Mouse (Mus musculus): ENCODE data around the gene Pdgfra.
A peak's percentile ranks its signal among the peaks of the same experiment; 100 is the strongest.

The Pdgfra gene

GRCm38 (mm10) chr5:75155741-75156553, 3.9 kb downstream of the Pdgfra start:
- DNase-seq (ENCODE audit: low spot score): peak; percentile 75

GRCm38 (mm10) chr5:75156554-75157036, 4.5 kb downstream of the Pdgfra start:
- DNase-seq (ENCODE audit: low spot score): peak; percentile 11

GRCm38 (mm10) chr5:75157038-75157437, 4.9 kb downstream of the Pdgfra start:
- peak; percentile 56 for DNase-seq (ENCODE audit: low spot score)

- no peak for DNase-seq (ENCODE audit: low spot score)
Observed at GRCm38 (mm10) chr5:75160530-75161170, 8.6 kb downstream of the Pdgfra start.

GRCm38 (mm10) chr5:75161586-75161985, 9.5 kb downstream of the Pdgfra start:
- DNase-seq (ENCODE audit: low spot score): no peak

- no peak for DNase-seq (ENCODE audit: low spot score)
Observed at GRCm38 (mm10) chr5:75163289-75163951, 11.3 kb downstream of the Pdgfra start.

- no peak for DNase-seq (ENCODE audit: low spot score)
Observed at GRCm38 (mm10) chr5:75164688-75165087, 12.6 kb downstream of the Pdgfra start.

- DNase-seq (ENCODE audit: low spot score): no peak
Observed at GRCm38 (mm10) chr5:75169837-75170236, 17.7 kb downstream of the Pdgfra start.

GRCm38 (mm10) chr5:75171859-75172258, 19.8 kb downstream of the Pdgfra start:
- DNase-seq (ENCODE audit: low spot score): no peak

GRCm38 (mm10) chr5:75179249-75179648, 27.2 kb downstream of the Pdgfra start:
- DNase-seq (ENCODE audit: low spot score): no peak

GRCm38 (mm10) chr5:75179726-75180290, 27.7 kb downstream of the Pdgfra start:
- no peak for DNase-seq (ENCODE audit: low spot score)

- no peak for DNase-seq (ENCODE audit: low spot score)
Observed at GRCm38 (mm10) chr5:75183653-75184052, 31.6 kb downstream of the Pdgfra start.

GRCm38 (mm10) chr5:75184112-75184511, 32.0 kb downstream of the Pdgfra start:
- no peak for DNase-seq (ENCODE audit: low spot score)

GRCm38 (mm10) chr5:75184693-75185235, 32.7 kb downstream of the Pdgfra start:
- DNase-seq (ENCODE audit: low spot score): no peak

GRCm38 (mm10) chr5:75185584-75185983, 33.5 kb downstream of the Pdgfra start:
- no peak for DNase-seq (ENCODE audit: low spot score)

GRCm38 (mm10) chr5:75189319-75189987, 37.4 kb downstream of the Pdgfra start:
- DNase-seq (ENCODE audit: low spot score): no peak

- DNase-seq (ENCODE audit: low spot score): no peak
Observed at GRCm38 (mm10) chr5:75193107-75193506, 41.0 kb downstream of the Pdgfra start.

GRCm38 (mm10) chr5:75198413-75198812, 46.3 kb downstream of the Pdgfra start:
- DNase-seq (ENCODE audit: low spot score): no peak

GRCm38 (mm10) chr5:75199698-75200365, 47.7 kb downstream of the Pdgfra start:
- DNase-seq (ENCODE audit: low spot score): no peak

GRCm38 (mm10) chr5:75200366-75200724, 48.3 kb downstream of the Pdgfra start:
- DNase-seq (ENCODE audit: low spot score): no peak

GRCm38 (mm10) chr5:75207905-75208304, 55.8 kb downstream of the Pdgfra start:
- no peak for DNase-seq (ENCODE audit: low spot score)
